Mouse (Mus musculus) stomach, postnatal 0 days (tissue): ENCODE results near the gene Ccdc91.

Source experiments
- CTCF ChIP-seq: IDR thresholded peaks from 2 replicates; pipeline ENCODE4 v1.5.1; 2016; ENCODE audit warnings: antibody characterized with exemption, low read depth, mild to moderate bottlenecking, moderate library complexity
- EP300 ChIP-seq: optimal IDR thresholded peaks from 2 replicates; pipeline ENCODE3; 2016; ENCODE audit warnings: antibody characterized with exemption

DNA sequence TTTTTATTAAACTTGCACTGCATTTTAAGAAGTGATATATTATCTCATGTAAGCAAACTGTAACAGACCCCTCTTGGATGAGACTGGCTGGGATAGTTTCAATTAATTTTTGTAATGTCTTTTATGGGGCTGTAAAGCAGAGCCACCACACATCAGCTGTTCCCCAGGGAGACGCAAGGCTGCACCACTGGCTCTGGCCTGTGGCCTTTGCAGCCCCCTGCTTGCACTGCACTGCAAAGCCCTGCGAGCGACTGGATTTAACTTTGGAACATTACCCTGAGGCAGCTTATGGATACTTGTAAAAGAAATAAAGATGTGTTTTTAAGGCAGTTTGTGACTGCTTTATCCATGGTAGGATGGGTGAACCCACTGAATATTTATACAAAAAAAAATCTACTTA, 112.0 kb downstream of the Ccdc91 start:
- TF ChIP-seq CTCF = no peak
- TF ChIP-seq EP300 = no peak
